Mouse (Mus musculus) T-helper 17 cell (primary cell): Measurements from ENCODE around the gene Ing5.
"Not testable (repeated sequence)": the region's sequence is repeated elsewhere in the genome, so short reads cannot be mapped to it uniquely, and the experiment has no call there.

Experiments
- in situ Hi-C, 2 experiments: fragments of 300-600 bp; cut with MboI, MseI; formaldehyde crosslinking; loops; 1 replicate in 1 of 2; 2 replicates in 1 of 2; pipeline ENCODE4 v1.15.1; 2025; ENCODE audit warnings: high pct_unique_total_duplicates in 2 of 2

Gene Ing5

DNA sequence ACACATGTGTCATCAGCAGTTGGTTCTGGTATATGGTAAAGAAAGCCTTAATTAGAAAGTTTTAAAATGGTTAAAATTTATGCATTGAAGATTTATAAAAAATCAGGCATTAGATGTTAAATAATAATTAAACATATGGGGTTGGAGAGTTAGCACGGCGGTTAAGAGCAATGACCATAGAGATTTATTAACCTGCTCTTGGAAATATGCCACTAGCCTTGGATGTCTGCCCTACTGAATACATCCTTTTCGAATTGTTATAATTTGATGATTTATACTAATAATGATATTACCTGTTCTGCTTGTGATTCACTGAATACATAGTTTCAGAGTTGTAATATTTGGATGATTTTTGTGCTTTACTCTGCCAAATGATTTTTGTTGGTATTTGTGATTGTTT is 54.2 kb downstream of the Ing5 start:
- in situ Hi-C loops = loop anchor here (5.0 kb wide), 2 partner anchors 64 to 134 kb away; partner anchors contain the start of gene Gal3st2c (in 1 of the 2)

- in situ Hi-C loops = loop anchor here (5.0 kb wide), 2 partner anchors 63 to 133 kb away; partner anchors contain the start of gene Gal3st2c (in 1 of the 2)
These were observed 55.9 kb downstream of the Ing5 start for GRCm38 (mm10) chr1:93859619-93860018.

- in situ Hi-C loops = not testable (repeated sequence)
These were observed 57.3 kb downstream of the Ing5 start, which contains the start of gene Gal3st2 for GRCm38 (mm10) chr1:93861048-93861447. TSS of gene Gal3st2 (plus strand) at chr1:93861306.
